Mouse (Mus musculus) neural tube, embryonic 14.5 days (tissue): ENCODE data around the gene B3gntl1. TPM values are rescaled to one million over a fixed set of nuclear protein-coding genes. Genes with fewer than 3 reads are reported as not detected.

Source experiments
- ATAC-seq: fragments of 200-750 bp; cut with Nextera tagmentation; 2 replicates; pipeline ENCODE4 v1.8.0; 2017; ENCODE audit warnings: low read depth, mild to moderate bottlenecking, moderate TSS enrichment, moderate library complexity
- H3K27ac ChIP-seq: fragments of 300-500 bp; sonication (generic); 2 replicates; pipeline ENCODE4 v1.5.1; 2014; ENCODE audit warnings: low read depth, mild to moderate bottlenecking, control low read depth, low read length, moderate library complexity, mixed read lengths
- H3K27me3 ChIP-seq: fragments of 300-500 bp; sonication (generic); 2 replicates; pipeline ENCODE4 v1.6.1; 2014; ENCODE audit warnings: low read length; ENCODE audit not compliant: control insufficient read depth, insufficient read depth
- H3K36me3 ChIP-seq: fragments of 300-500 bp; sonication (generic); 2 replicates; pipeline ENCODE4 v1.6.1; 2014; ENCODE audit warnings: low read length, mixed read lengths; ENCODE audit not compliant: control insufficient read depth, insufficient read depth
- H3K4me1 ChIP-seq: fragments of 300-500 bp; sonication (generic); 2 replicates; pipeline ENCODE4 v1.6.1; 2014; ENCODE audit warnings: low read length; ENCODE audit not compliant: control insufficient read depth, insufficient read depth
- H3K4me2 ChIP-seq: fragments of 300-500 bp; sonication (generic); 2 replicates; pipeline ENCODE4 v1.6.1; 2014; ENCODE audit warnings: mild to moderate bottlenecking, low read depth, low read length, control low read depth
- H3K4me3 ChIP-seq: fragments of 300-500 bp; sonication (generic); 2 replicates; pipeline ENCODE4 v1.5.1; 2014; ENCODE audit warnings: low read depth, low read length, control low read depth, mixed read lengths
- H3K9ac ChIP-seq: fragments of 300-500 bp; sonication (generic); replicated peaks from 2 replicates; pipeline ENCODE4 v1.6.1; 2014; ENCODE audit warnings: low read depth, mild to moderate bottlenecking, control low read depth, low read length, mixed read lengths
- H3K9me3 ChIP-seq: fragments of 300-500 bp; sonication (generic); 2 replicates; pipeline ENCODE4 v1.6.1; 2016; ENCODE audit warnings: low read length; ENCODE audit not compliant: control insufficient read depth
- WGBS: fragments of 180-500 bp; shearing (Covaris S2); extraction: QIAGEN DNeasy Blood & Tissue Kit; methylation state at CpG from one replicate; pipeline ENCODE4 v1.1.7; 2014; 5-methylcytosine and 5-hydroxymethylcytosine counted together
- polyA plus RNA-seq: library from polyadenylated mRNA; unstranded; fragments of >200 nt; fragmentation: Nextera tagmentation; extraction: Ambion mirVana; gene quantifications from 2 replicates; pipeline ENCODE4 v1.2.1, GENCODE M21; 2014

Gene B3gntl1
- polyA plus RNA-seq = 6.0 and 6.1 TPM in 2 replicates

- WGBS = under 1% methylated on average over 45 of the region's 46 CpGs
- H3K27me3 ChIP-seq = no peaks in the 10 kb centered on the region
- peak within 1 kb of the TSS; percentile 82 for H3K9ac ChIP-seq
- no peaks in the 10 kb centered on the region for H3K36me3 ChIP-seq
- 0 out of 2 replicates have a peak, but pooled peaks cover 3% of the 10 kb centered on the region for H3K4me1 ChIP-seq
- peak within 1 kb of the TSS; percentile 78 for H3K4me2 ChIP-seq
- peak within 1 kb of the TSS; percentile 83 for H3K27ac ChIP-seq
- peak within 1 kb of the TSS; percentile 56 for H3K4me3 ChIP-seq
- peak; percentile 100 for ATAC-seq
- H3K9me3 ChIP-seq = no peaks in the 10 kb centered on the region
Observed at GRCm38 (mm10) chr11:121672990-121673572, at the start of gene B3gntl1. TSS of gene B3gntl1 (minus strand) at chr11:121673153.

GRCm38 (mm10) chr11:121722434-121722833 lies 49.5 kb upstream of the B3gntl1 start:
- WGBS = 71% methylated on average over 2 of the region's 2 CpGs
- no peaks in the 10 kb centered on the region for H3K4me1 ChIP-seq
- H3K27ac ChIP-seq = no peak overlapping the region
- ATAC-seq = no peak
- H3K9me3 ChIP-seq = no peaks in the 10 kb centered on the region
- H3K4me3 ChIP-seq = no peak overlapping the region
- H3K36me3 ChIP-seq = no peaks in the 10 kb centered on the region
- no peak overlapping the region for H3K4me2 ChIP-seq
- no peak overlapping the region for H3K9ac ChIP-seq
- H3K27me3 ChIP-seq = no peaks in the 10 kb centered on the region

- Histone ChIP-seq H3K9ac (no peak overlapping the region), H3K27ac (no peak overlapping the region), H3K9me3 (no peaks in the 10 kb centered on the region), H3K4me2 (no peak overlapping the region), H3K4me1 (no peaks in the 10 kb centered on the region), H3K36me3 (no peaks in the 10 kb centered on the region), H3K4me3 (no peak overlapping the region), H3K27me3 (no peaks in the 10 kb centered on the region)
- ATAC-seq = no peak
- 93% methylated on average over 3 of the region's 3 CpGs for WGBS
Observed at GRCm38 (mm10) chr11:121720752-121721151, 47.8 kb upstream of the B3gntl1 start.

GRCm38 (mm10) chr11:121717724-121718123 lies 44.8 kb upstream of the B3gntl1 start:
- Histone ChIP-seq H3K9me3 (no peaks in the 10 kb centered on the region), H3K36me3 (no peaks in the 10 kb centered on the region), H3K9ac (no peak overlapping the region), H3K27ac (no peak overlapping the region), H3K4me2 (no peak overlapping the region), H3K27me3 (no peaks in the 10 kb centered on the region), H3K4me1 (no peaks in the 10 kb centered on the region), H3K4me3 (no peak overlapping the region)
- no peak for ATAC-seq
- 73% methylated on average over 6 of the region's 6 CpGs for WGBS

- WGBS = 88% methylated on average over 2 of the region's 2 CpGs
- Histone ChIP-seq H3K4me1 (no peaks in the 10 kb centered on the region), H3K4me2 (no peak overlapping the region), H3K27ac (no peak overlapping the region), H3K9ac (no peak overlapping the region), H3K36me3 (no peaks in the 10 kb centered on the region), H3K27me3 (no peaks in the 10 kb centered on the region), H3K4me3 (no peak overlapping the region), H3K9me3 (no peaks in the 10 kb centered on the region)
- ATAC-seq = no peak
Observed at GRCm38 (mm10) chr11:121714745-121715485, 42.0 kb upstream of the B3gntl1 start.

- Histone ChIP-seq H3K9ac (no peak overlapping the region), H3K9me3 (no peaks in the 10 kb centered on the region), H3K36me3 (no peaks in the 10 kb centered on the region), H3K4me2 (no peak overlapping the region), H3K27me3 (no peaks in the 10 kb centered on the region), H3K4me3 (no peak overlapping the region), H3K27ac (no peak overlapping the region), H3K4me1 (no peaks in the 10 kb centered on the region)
- ATAC-seq = no peak
- 88% methylated on average over 2 of the region's 2 CpGs for WGBS
Observed at GRCm38 (mm10) chr11:121713569-121713968, 40.6 kb upstream of the B3gntl1 start.

GRCm38 (mm10) chr11:121712987-121713386 lies 40.0 kb upstream of the B3gntl1 start:
- Histone ChIP-seq H3K9ac (no peak overlapping the region), H3K27me3 (no peaks in the 10 kb centered on the region), H3K9me3 (no peaks in the 10 kb centered on the region), H3K4me3 (no peak overlapping the region), H3K4me2 (no peak overlapping the region), H3K4me1 (no peaks in the 10 kb centered on the region), H3K36me3 (no peaks in the 10 kb centered on the region), H3K27ac (no peak overlapping the region)
- WGBS = 94% methylated on average over 6 of the region's 6 CpGs
- ATAC-seq = no peak

- H3K27me3 ChIP-seq = no peaks in the 10 kb centered on the region
- no peak overlapping the region for H3K27ac ChIP-seq
- no peaks in the 10 kb centered on the region for H3K4me1 ChIP-seq
- H3K9ac ChIP-seq = no peak overlapping the region
- no peak overlapping the region for H3K4me3 ChIP-seq
- H3K36me3 ChIP-seq = no peaks in the 10 kb centered on the region
- H3K4me2 ChIP-seq = no peak overlapping the region
- 93% methylated on average over 5 of the region's 5 CpGs for WGBS
- ATAC-seq = no peak
- H3K9me3 ChIP-seq = no peaks in the 10 kb centered on the region
Observed at GRCm38 (mm10) chr11:121710245-121710644, 37.3 kb upstream of the B3gntl1 start.

GRCm38 (mm10) chr11:121709278-121709677 lies 36.3 kb upstream of the B3gntl1 start:
- no peaks in the 10 kb centered on the region for H3K9me3 ChIP-seq
- 0 out of 2 replicates have a peak, but pooled peaks cover under 1% of the 10 kb centered on the region for H3K4me1 ChIP-seq
- H3K27ac ChIP-seq = no peak overlapping the region
- H3K9ac ChIP-seq = no peak overlapping the region
- WGBS = 90% methylated on average over 4 of the region's 4 CpGs
- no peak overlapping the region for H3K4me2 ChIP-seq
- ATAC-seq = no peak
- H3K27me3 ChIP-seq = peaks cover 3% of the 10 kb centered on the region
- H3K4me3 ChIP-seq = no peak overlapping the region
- H3K36me3 ChIP-seq = no peaks in the 10 kb centered on the region
